Mouse (Mus musculus) intestine, embryonic 15.5 days (tissue): ENCODE measurements at regions not wholly inside any gene's neighbourhood (a gene's known extent, or its start where the extent isn't known, plus 50 kb on each side); places are given as distances from the start of the nearest gene placed in this dataset.

Source experiments
- ATAC-seq: fragments of 200-750 bp; cut with Nextera tagmentation; 2 replicates; pipeline ENCODE4 v1.8.0; 2017; ENCODE audit warnings: moderate TSS enrichment, moderate library complexity
- H3K27ac ChIP-seq: fragments of 300-500 bp; sonication (generic); 2 replicates; pipeline ENCODE4 v1.5.1; 2015; ENCODE audit warnings: mild to moderate bottlenecking, inconsistent platforms
- H3K27me3 ChIP-seq: fragments of 300-500 bp; sonication (generic); replicated peaks from 2 replicates; pipeline ENCODE4 v1.6.1; 2015; ENCODE audit warnings: inconsistent platforms
- H3K36me3 ChIP-seq: fragments of 300-500 bp; sonication (generic); 2 replicates; pipeline ENCODE4 v1.6.1; 2015; ENCODE audit warnings: inconsistent platforms
- H3K4me1 ChIP-seq: fragments of 300-500 bp; sonication (generic); replicated peaks from 2 replicates; pipeline ENCODE4 v1.6.1; 2015; ENCODE audit warnings: inconsistent platforms
- H3K4me2 ChIP-seq: fragments of 300-500 bp; sonication (generic); replicated peaks from 2 replicates; pipeline ENCODE4 v1.6.1; 2015; ENCODE audit warnings: mild to moderate bottlenecking, inconsistent platforms
- H3K4me3 ChIP-seq: fragments of 300-500 bp; sonication (generic); replicated peaks from 2 replicates; pipeline ENCODE4 v1.5.1; 2015; ENCODE audit warnings: inconsistent platforms
- H3K9ac ChIP-seq: fragments of 300-500 bp; sonication (generic); 2 replicates; pipeline ENCODE4 v1.6.1; 2015; ENCODE audit warnings: inconsistent platforms
- H3K9me3 ChIP-seq: fragments of 300-500 bp; sonication (generic); 2 replicates; pipeline ENCODE4 v1.6.1; 2016; ENCODE audit warnings: inconsistent platforms
- WGBS: fragments of 180-500 bp; shearing (Covaris S2); methylation state at CpG from one replicate; pipeline ENCODE4 v1.1.7; 2015; 5-methylcytosine and 5-hydroxymethylcytosine counted together

- H3K9me3 ChIP-seq: no peaks in the 10 kb centered on the region
- H3K36me3 ChIP-seq: no peaks in the 10 kb centered on the region
- H3K4me1 ChIP-seq: no peaks in the 10 kb centered on the region
- no peak for ATAC-seq
- H3K27me3 ChIP-seq: no peaks in the 10 kb centered on the region
- H3K27ac ChIP-seq: no peak overlapping the region
- no peak overlapping the region for H3K4me3 ChIP-seq
- no peak overlapping the region for H3K9ac ChIP-seq
- WGBS: 85% methylated on average over 2 of the region's 2 CpGs
- no peak overlapping the region for H3K4me2 ChIP-seq
These were observed 376.1 kb upstream of the Gm11114 start for GRCm38 (mm10) chr9:84936291-84937055.

- 92% methylated on average over 11 of the region's 11 CpGs for WGBS
These were observed 345.9 kb upstream of the Gm11114 start for GRCm38 (mm10) chr9:84966558-84967154.

GRCm38 (mm10) chr9:84969975-84970608, 342.5 kb upstream of the Gm11114 start:
- no peaks in the 10 kb centered on the region for H3K9me3 ChIP-seq
- H3K4me3 ChIP-seq: no peak overlapping the region
- no peaks in the 10 kb centered on the region for H3K4me1 ChIP-seq
- H3K4me2 ChIP-seq: no peak overlapping the region
- 87% methylated on average over 3 of the region's 3 CpGs for WGBS
- H3K9ac ChIP-seq: no peak overlapping the region
- no peaks in the 10 kb centered on the region for H3K27me3 ChIP-seq
- no peaks in the 10 kb centered on the region for H3K36me3 ChIP-seq
- no peak for ATAC-seq
- no peak overlapping the region for H3K27ac ChIP-seq

More at GRCm38 (mm10) chr9:84966558-84967154, 345.9 kb upstream of the Gm11114 start:
- H3K4me1 ChIP-seq: no peaks in the 10 kb centered on the region
- H3K9ac ChIP-seq: no peak overlapping the region
- no peaks in the 10 kb centered on the region for H3K9me3 ChIP-seq
- no peak overlapping the region for H3K27ac ChIP-seq
- H3K4me2 ChIP-seq: no peak overlapping the region
- H3K4me3 ChIP-seq: no peak overlapping the region
- H3K27me3 ChIP-seq: no peaks in the 10 kb centered on the region
- H3K36me3 ChIP-seq: no peaks in the 10 kb centered on the region
- ATAC-seq: no peak

- H3K4me1 ChIP-seq: no peaks in the 10 kb centered on the region
- no peak overlapping the region for H3K27ac ChIP-seq
- H3K4me3 ChIP-seq: no peak overlapping the region
- no peak overlapping the region for H3K9ac ChIP-seq
- ATAC-seq: no peak
- WGBS: 76% methylated on average over 5 of the region's 5 CpGs
- no peak overlapping the region for H3K4me2 ChIP-seq
- H3K27me3 ChIP-seq: no peaks in the 10 kb centered on the region
- H3K36me3 ChIP-seq: no peaks in the 10 kb centered on the region
- no peaks in the 10 kb centered on the region for H3K9me3 ChIP-seq
These were observed 335.1 kb upstream of the Gm11114 start for GRCm38 (mm10) chr9:84977470-84977869.

- no peaks in the 10 kb centered on the region for H3K4me1 ChIP-seq
- H3K36me3 ChIP-seq: no peaks in the 10 kb centered on the region
- ATAC-seq: peak; percentile 88
- no peak overlapping the region for H3K4me2 ChIP-seq
- no peak overlapping the region for H3K27ac ChIP-seq
- no peak overlapping the region for H3K4me3 ChIP-seq
- H3K9me3 ChIP-seq: no peaks in the 10 kb centered on the region
- WGBS: 13% methylated on average over 1 of the region's 1 CpGs
- H3K27me3 ChIP-seq: no peaks in the 10 kb centered on the region
- no peak overlapping the region for H3K9ac ChIP-seq
These were observed 309.2 kb upstream of the Gm11114 start for GRCm38 (mm10) chr9:85003414-85003813.

GRCm38 (mm10) chr9:85011361-85011760, 301.2 kb upstream of the Gm11114 start:
- H3K27ac ChIP-seq: no peak overlapping the region

GRCm38 (mm10) chr9:85048112-85048978, 264.2 kb upstream of the Gm11114 start:
- H3K36me3 ChIP-seq: no peaks in the 10 kb centered on the region
- H3K27me3 ChIP-seq: no peaks in the 10 kb centered on the region
- no peaks in the 10 kb centered on the region for H3K4me1 ChIP-seq
- H3K4me2 ChIP-seq: no peak overlapping the region
- no peaks in the 10 kb centered on the region for H3K9me3 ChIP-seq
- no peak overlapping the region for H3K9ac ChIP-seq
- ATAC-seq: no peak
- WGBS: 51% methylated on average over 2 of the region's 2 CpGs
- no peak overlapping the region for H3K27ac ChIP-seq
- no peak overlapping the region for H3K4me3 ChIP-seq

More at GRCm38 (mm10) chr9:85011361-85011760, 301.2 kb upstream of the Gm11114 start:
- Histone ChIP-seq H3K27me3 (no peaks in the 10 kb centered on the region), H3K9ac (no peak overlapping the region), H3K4me2 (no peak overlapping the region), H3K36me3 (no peaks in the 10 kb centered on the region), H3K4me1 (no peaks in the 10 kb centered on the region), H3K9me3 (no peaks in the 10 kb centered on the region), H3K4me3 (no peak overlapping the region)
- WGBS: 49% methylated on average over 1 of the region's 1 CpGs
- ATAC-seq: no peak

- Histone ChIP-seq H3K9ac (no peak overlapping the region), H3K4me3 (no peak overlapping the region), H3K27me3 (no peaks in the 10 kb centered on the region), H3K27ac (no peak overlapping the region), H3K36me3 (no peaks in the 10 kb centered on the region), H3K9me3 (no peaks in the 10 kb centered on the region), H3K4me2 (no peak overlapping the region), H3K4me1 (no peaks in the 10 kb centered on the region)
- 82% methylated on average over 4 of the region's 4 CpGs for WGBS
- ATAC-seq: no peak
These were observed 260.0 kb upstream of the Gm11114 start for GRCm38 (mm10) chr9:85052526-85052925.

GRCm38 (mm10) chr9:85079975-85080374, 232.6 kb upstream of the Gm11114 start:
- peak; percentile 88 for ATAC-seq

GRCm38 (mm10) chr9:85088556-85089338, 223.8 kb upstream of the Gm11114 start:
- 83% methylated on average over 6 of the region's 6 CpGs for WGBS
- H3K27ac ChIP-seq: no peak overlapping the region

More at GRCm38 (mm10) chr9:85079975-85080374, 232.6 kb upstream of the Gm11114 start:
- H3K4me2 ChIP-seq: no peak overlapping the region
- WGBS: 43% methylated on average over 5 of the region's 5 CpGs
- H3K4me3 ChIP-seq: no peak overlapping the region
- H3K9ac ChIP-seq: no peak overlapping the region
- no peaks in the 10 kb centered on the region for H3K9me3 ChIP-seq
- H3K27me3 ChIP-seq: no peaks in the 10 kb centered on the region
- H3K27ac ChIP-seq: no peak overlapping the region
- no peaks in the 10 kb centered on the region for H3K4me1 ChIP-seq
- no peaks in the 10 kb centered on the region for H3K36me3 ChIP-seq

GRCm38 (mm10) chr9:85090297-85090696, 222.3 kb upstream of the Gm11114 start:
- no peaks in the 10 kb centered on the region for H3K36me3 ChIP-seq
- H3K9me3 ChIP-seq: no peaks in the 10 kb centered on the region
- H3K4me3 ChIP-seq: no peak overlapping the region
- no peaks in the 10 kb centered on the region for H3K4me1 ChIP-seq
- ATAC-seq: no peak
- no peak overlapping the region for H3K27ac ChIP-seq
- H3K9ac ChIP-seq: no peak overlapping the region
- WGBS: 61% methylated on average over 10 of the region's 10 CpGs
- H3K4me2 ChIP-seq: no peak overlapping the region
- H3K27me3 ChIP-seq: no peaks in the 10 kb centered on the region

More at GRCm38 (mm10) chr9:85088556-85089338, 223.8 kb upstream of the Gm11114 start:
- no peak for ATAC-seq
- Histone ChIP-seq H3K9me3 (no peaks in the 10 kb centered on the region), H3K4me2 (no peak overlapping the region), H3K27me3 (no peaks in the 10 kb centered on the region), H3K9ac (no peak overlapping the region), H3K4me1 (no peaks in the 10 kb centered on the region), H3K4me3 (no peak overlapping the region), H3K36me3 (no peaks in the 10 kb centered on the region)
